Mouse (Mus musculus): ENCODE results near the gene Cby1.

Gene Cby1

GRCm38 (mm10) chr15:79658531-79659375, at the start of gene Cby1, which contains the start of gene Fam227a:
Gene Cby1, plus strand, starts transcription at chr15:79659199.
Gene Fam227a, minus strand, starts transcription at chr15:79658956.
- DNase-seq (ENCODE audit: extremely low read depth, low read depth): peak; percentile 80

GRCm38 (mm10) chr15:79609226-79609625, 49.8 kb upstream of the Cby1 start:
- no peak for DNase-seq (ENCODE audit: extremely low read depth, low read depth)

- no peak for DNase-seq (ENCODE audit: extremely low read depth, low read depth)
Measured at GRCm38 (mm10) chr15:79615501-79615900, 43.5 kb upstream of the Cby1 start.

GRCm38 (mm10) chr15:79616729-79617128, 42.3 kb upstream of the Cby1 start:
- peak; percentile 53 for DNase-seq (ENCODE audit: extremely low read depth, low read depth)

GRCm38 (mm10) chr15:79617135-79617534, 41.9 kb upstream of the Cby1 start:
- peak; percentile 82 for DNase-seq (ENCODE audit: extremely low read depth, low read depth)

GRCm38 (mm10) chr15:79618456-79618855, 40.5 kb upstream of the Cby1 start:
- no peak for DNase-seq (ENCODE audit: extremely low read depth, low read depth)

GRCm38 (mm10) chr15:79619770-79620414, 39.1 kb upstream of the Cby1 start:
- no peak for DNase-seq (ENCODE audit: extremely low read depth, low read depth)

- DNase-seq (ENCODE audit: extremely low read depth, low read depth): no peak
Measured at GRCm38 (mm10) chr15:79630471-79630870, 28.5 kb upstream of the Cby1 start.

GRCm38 (mm10) chr15:79641135-79641817, 17.7 kb upstream of the Cby1 start:
- no peak for DNase-seq (ENCODE audit: extremely low read depth, low read depth)

- no peak for DNase-seq (ENCODE audit: extremely low read depth, low read depth)
Measured at GRCm38 (mm10) chr15:79645483-79645882, 13.5 kb upstream of the Cby1 start.

- no peak for DNase-seq (ENCODE audit: extremely low read depth, low read depth)
Measured at GRCm38 (mm10) chr15:79648130-79648529, 10.9 kb upstream of the Cby1 start.

GRCm38 (mm10) chr15:79650569-79650968, 8.4 kb upstream of the Cby1 start:
- no peak for DNase-seq (ENCODE audit: extremely low read depth, low read depth)

GRCm38 (mm10) chr15:79651481-79651880, 7.5 kb upstream of the Cby1 start:
- DNase-seq (ENCODE audit: extremely low read depth, low read depth): no peak

- no peak for DNase-seq (ENCODE audit: extremely low read depth, low read depth)
Measured at GRCm38 (mm10) chr15:79656451-79656850, 2.5 kb upstream of the Cby1 start.

- peak; percentile 73 for DNase-seq (ENCODE audit: extremely low read depth, low read depth)
Measured at GRCm38 (mm10) chr15:79657837-79658530, 1.0 kb upstream of the Cby1 start.

- no peak for DNase-seq (ENCODE audit: extremely low read depth, low read depth)
Measured at GRCm38 (mm10) chr15:79661852-79662251, 2.9 kb downstream of the Cby1 start.

GRCm38 (mm10) chr15:79664666-79665065, 5.7 kb downstream of the Cby1 start:
- no peak for DNase-seq (ENCODE audit: extremely low read depth, low read depth)

- DNase-seq (ENCODE audit: extremely low read depth, low read depth): no peak
Measured at GRCm38 (mm10) chr15:79669195-79669594, 10.2 kb downstream of the Cby1 start.

GRCm38 (mm10) chr15:79670249-79670971, 11.4 kb downstream of the Cby1 start, which contains the start of gene Tomm22:
Gene Tomm22, plus strand, starts transcription at chr15:79670861.
- peak; percentile 84 for DNase-seq (ENCODE audit: extremely low read depth, low read depth)

GRCm38 (mm10) chr15:79670972-79671299, 11.9 kb downstream of the Cby1 start:
- no peak for DNase-seq (ENCODE audit: extremely low read depth, low read depth)
